Mouse (Mus musculus): ENCODE data around the gene Rbl2. TPM values are rescaled to one million over a fixed set of nuclear protein-coding genes. Genes with fewer than 3 reads are reported as not detected.
A peak's percentile ranks its signal among the peaks of the same experiment; 100 is the strongest.

Gene Rbl2
- polyA plus RNA-seq, 1 experiment from 2014 or later: 14.8 TPM

DNA sequence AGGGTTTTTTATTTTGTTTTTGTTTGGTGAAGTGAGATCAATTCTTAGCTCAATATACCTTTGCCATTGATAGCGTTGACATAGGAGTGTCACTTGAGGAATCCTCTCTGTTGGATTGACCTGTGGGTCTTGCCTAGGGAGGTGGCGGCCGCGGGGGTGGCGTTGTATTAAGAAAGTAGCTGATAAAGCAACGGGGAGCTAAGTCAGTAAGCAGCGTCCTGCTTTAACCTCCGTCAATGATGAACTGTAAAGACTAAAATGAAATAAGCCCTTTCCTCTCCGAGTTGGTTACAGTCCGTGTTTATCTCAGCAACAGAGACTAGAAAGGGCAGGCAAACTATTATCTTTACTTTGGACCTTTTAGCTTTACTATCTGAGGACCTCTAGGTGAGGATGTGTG, 450 bp upstream of the Rbl2 start:
- H3K27me3 ChIP-seq (replicated peaks): no peaks in the 10 kb centered on the region
- H3K4me1 ChIP-seq: peaks cover 4% of the 10 kb centered on the region; the same call in 1 of the 2 replicates
- H3K9me3 ChIP-seq: no peaks in the 10 kb centered on the region
- peak overlapping the region; percentile 89 for H3K4me3 ChIP-seq (replicated peaks)
- peak overlapping the region; percentile 12; the same call in 1 of the 2 replicates for H3K9ac ChIP-seq
- H3K36me3 ChIP-seq: no peaks in the 10 kb centered on the region
- WGBS: 12% methylated on average over 10 of the region's 10 CpGs
- peak overlapping the region; percentile 64 for H3K4me2 ChIP-seq
- no peak for ATAC-seq (ENCODE audit: insufficient read depth, low FRiP score, low read depth)
- no peak overlapping the region for H3K27ac ChIP-seq

DNA sequence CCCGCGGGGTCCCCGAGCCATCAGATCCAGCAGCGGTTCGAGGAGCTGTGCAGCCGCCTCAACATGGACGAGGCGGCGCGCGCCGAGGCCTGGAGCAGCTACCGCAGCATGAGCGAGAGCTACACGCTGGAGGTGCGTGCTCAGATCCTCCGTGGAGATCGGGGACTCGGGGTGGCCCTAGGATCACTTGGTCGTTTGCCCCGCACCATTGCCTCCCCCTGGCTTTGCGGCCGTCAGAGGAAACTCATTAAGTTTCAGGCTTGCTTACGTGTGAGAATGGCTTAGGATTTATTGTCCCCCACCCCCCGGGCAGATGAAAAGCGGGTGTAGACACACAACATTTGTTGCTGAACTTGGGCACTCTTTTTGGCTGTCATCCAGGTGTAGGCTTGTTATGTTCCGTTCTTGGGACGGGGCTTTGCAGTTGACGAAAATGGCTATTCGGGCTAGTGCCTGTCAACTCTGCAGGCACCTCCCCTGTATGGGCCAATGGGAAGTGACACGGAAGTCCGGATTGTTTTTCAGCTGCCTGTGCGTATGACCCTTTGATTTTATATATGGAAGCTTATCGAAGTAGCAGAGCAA, 510 bp downstream of the Rbl2 start:
- no peaks in the 10 kb centered on the region for H3K36me3 ChIP-seq
- H3K4me3 ChIP-seq (replicated peaks): peak overlapping the region; percentile 89
- ATAC-seq (ENCODE audit: insufficient read depth, low FRiP score, low read depth): peak; percentile 86
- peaks cover 4% of the 10 kb centered on the region; the same call in 1 of the 2 replicates for H3K4me1 ChIP-seq
- H3K27ac ChIP-seq: peak overlapping the region; percentile 80
- peak overlapping the region; percentile 64 for H3K4me2 ChIP-seq
- H3K27me3 ChIP-seq (replicated peaks): no peaks in the 10 kb centered on the region
- peak overlapping the region; percentile 67 for H3K9ac ChIP-seq
- no peaks in the 10 kb centered on the region for H3K9me3 ChIP-seq
- under 1% methylated on average over 34 of the region's 34 CpGs for WGBS

GRCm38 (mm10) chr8:91077077-91077867, 7.4 kb downstream of the Rbl2 start:
- Histone ChIP-seq H3K9ac (no peak overlapping the region), H3K27ac (no peak overlapping the region), H3K9me3 (no peaks in the 10 kb centered on the region), H3K36me3 (peaks cover 9% of the 10 kb centered on the region; the same call in 1 of the 2 replicates), H3K4me1 (no peaks in the 10 kb centered on the region), H3K4me2 (no peak overlapping the region), H3K27me3 (replicated peaks) (no peaks in the 10 kb centered on the region), H3K4me3 (replicated peaks) (no peak overlapping the region)
- WGBS: 87% methylated on average over 12 of the region's 12 CpGs
- ATAC-seq (ENCODE audit: insufficient read depth, low FRiP score, low read depth): no peak

GRCm38 (mm10) chr8:91079678-91080077, 9.8 kb downstream of the Rbl2 start:
- no peak for ATAC-seq (ENCODE audit: insufficient read depth, low FRiP score, low read depth)
- Histone ChIP-seq H3K9ac (no peak overlapping the region), H3K4me3 (replicated peaks) (no peak overlapping the region), H3K4me1 (no peaks in the 10 kb centered on the region), H3K27me3 (replicated peaks) (no peaks in the 10 kb centered on the region), H3K36me3 (peaks cover 9% of the 10 kb centered on the region; the same call in 1 of the 2 replicates), H3K27ac (no peak overlapping the region), H3K9me3 (no peaks in the 10 kb centered on the region), H3K4me2 (no peak overlapping the region)
- WGBS: 94% methylated on average over 2 of the region's 2 CpGs

- H3K4me3 ChIP-seq (replicated peaks): no peak overlapping the region
- H3K4me2 ChIP-seq: no peak overlapping the region
- peak; percentile 47; the same call in 1 of the 2 replicates for ATAC-seq (ENCODE audit: insufficient read depth, low FRiP score, low read depth)
- no peak overlapping the region for H3K9ac ChIP-seq
- H3K9me3 ChIP-seq: no peaks in the 10 kb centered on the region
- H3K4me1 ChIP-seq: no peaks in the 10 kb centered on the region
- no peaks in the 10 kb centered on the region for H3K27me3 ChIP-seq (replicated peaks)
- H3K36me3 ChIP-seq: peaks cover 11% of the 10 kb centered on the region; the same call in 1 of the 2 replicates
- 62% methylated on average over 7 of the region's 7 CpGs for WGBS
- no peak overlapping the region for H3K27ac ChIP-seq
Measured at GRCm38 (mm10) chr8:91081911-91082310, 12.1 kb downstream of the Rbl2 start.

DNA sequence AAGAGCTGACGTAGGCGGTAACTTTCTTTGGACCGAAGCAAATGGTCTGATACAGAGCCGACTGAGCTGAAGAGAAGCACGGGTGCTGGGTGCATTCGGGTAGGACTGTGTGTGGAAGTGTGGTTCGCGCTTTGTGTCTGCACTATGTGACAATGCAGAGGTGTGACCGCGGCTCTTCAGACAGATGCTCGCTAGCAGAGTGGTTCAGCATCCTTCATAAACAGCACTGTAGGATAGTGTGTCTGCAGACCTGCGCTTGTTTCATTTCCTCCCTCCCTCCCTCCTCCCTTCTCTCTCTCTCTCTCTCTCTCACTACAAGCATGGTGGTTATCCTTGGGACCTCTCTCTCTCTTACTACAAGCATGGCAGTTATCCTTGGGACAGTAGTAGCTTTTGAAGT, 12.6 kb downstream of the Rbl2 start:
- no peaks in the 10 kb centered on the region for H3K27me3 ChIP-seq (replicated peaks)
- WGBS: 87% methylated on average over 12 of the region's 12 CpGs
- H3K36me3 ChIP-seq: peaks cover 11% of the 10 kb centered on the region; the same call in 1 of the 2 replicates
- H3K27ac ChIP-seq: no peak overlapping the region
- H3K4me2 ChIP-seq: no peak overlapping the region
- H3K9ac ChIP-seq: no peak overlapping the region
- ATAC-seq (ENCODE audit: insufficient read depth, low FRiP score, low read depth): no peak
- no peaks in the 10 kb centered on the region for H3K9me3 ChIP-seq
- H3K4me1 ChIP-seq: no peaks in the 10 kb centered on the region
- no peak overlapping the region for H3K4me3 ChIP-seq (replicated peaks)

- Histone ChIP-seq H3K4me3 (replicated peaks) (no peak overlapping the region), H3K4me2 (no peak overlapping the region), H3K4me1 (no peaks in the 10 kb centered on the region), H3K9ac (no peak overlapping the region), H3K27ac (no peak overlapping the region), H3K27me3 (replicated peaks) (no peaks in the 10 kb centered on the region), H3K36me3 (peaks cover 3% of the 10 kb centered on the region; the same call in 1 of the 2 replicates), H3K9me3 (no peaks in the 10 kb centered on the region)
- no peak for ATAC-seq (ENCODE audit: insufficient read depth, low FRiP score, low read depth)
- 92% methylated on average over 7 of the region's 7 CpGs for WGBS
Measured at GRCm38 (mm10) chr8:91088452-91088851, 18.6 kb downstream of the Rbl2 start.

- H3K36me3 ChIP-seq: peaks cover 3% of the 10 kb centered on the region; the same call in 1 of the 2 replicates
- no peak overlapping the region for H3K4me2 ChIP-seq
- 72% methylated on average over 2 of the region's 2 CpGs for WGBS
- H3K9ac ChIP-seq: no peak overlapping the region
- H3K9me3 ChIP-seq: no peaks in the 10 kb centered on the region
- no peak overlapping the region for H3K27ac ChIP-seq
- ATAC-seq (ENCODE audit: insufficient read depth, low FRiP score, low read depth): no peak
- no peak overlapping the region for H3K4me3 ChIP-seq (replicated peaks)
- H3K4me1 ChIP-seq: no peaks in the 10 kb centered on the region
- no peaks in the 10 kb centered on the region for H3K27me3 ChIP-seq (replicated peaks)
Measured at GRCm38 (mm10) chr8:91089601-91090000, 19.7 kb downstream of the Rbl2 start.

GRCm38 (mm10) chr8:91094135-91094534, 24.3 kb downstream of the Rbl2 start:
- no peak overlapping the region for H3K4me2 ChIP-seq
- no peak overlapping the region for H3K27ac ChIP-seq
- ATAC-seq (ENCODE audit: insufficient read depth, low FRiP score, low read depth): no peak
- no peak overlapping the region for H3K4me3 ChIP-seq (replicated peaks)
- 62% methylated on average over 5 of the region's 5 CpGs for WGBS
- peaks cover 10% of the 10 kb centered on the region; the same call in 1 of the 2 replicates for H3K36me3 ChIP-seq
- H3K27me3 ChIP-seq (replicated peaks): no peaks in the 10 kb centered on the region
- no peaks in the 10 kb centered on the region for H3K9me3 ChIP-seq
- H3K9ac ChIP-seq: no peak overlapping the region
- H3K4me1 ChIP-seq: no peaks in the 10 kb centered on the region

DNA sequence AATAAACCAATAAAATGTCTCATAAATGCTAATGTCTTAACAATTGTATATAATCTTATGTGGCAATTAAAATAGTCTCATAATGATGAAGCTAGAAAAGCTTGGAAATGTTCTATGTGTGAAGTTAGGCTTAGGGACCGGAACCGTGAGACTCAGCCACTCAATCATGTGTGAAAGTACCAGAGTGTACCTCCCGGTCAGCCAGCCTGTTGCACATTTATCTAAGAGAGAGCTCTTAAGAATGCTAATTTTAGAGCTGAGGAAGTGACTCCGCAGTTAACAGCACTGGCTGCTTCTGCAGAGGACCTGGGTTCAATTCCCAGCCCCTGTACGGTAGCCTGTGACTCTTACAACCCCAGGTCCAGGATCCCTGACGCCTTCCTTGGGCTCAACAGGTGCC, 28.2 kb downstream of the Rbl2 start:
- no peak overlapping the region for H3K4me2 ChIP-seq
- H3K9me3 ChIP-seq: no peaks in the 10 kb centered on the region
- H3K36me3 ChIP-seq: peaks cover 13% of the 10 kb centered on the region; the same call in 1 of the 2 replicates
- no peaks in the 10 kb centered on the region for H3K27me3 ChIP-seq (replicated peaks)
- H3K27ac ChIP-seq: no peak overlapping the region
- no peak for ATAC-seq (ENCODE audit: insufficient read depth, low FRiP score, low read depth)
- 88% methylated on average over 6 of the region's 6 CpGs for WGBS
- no peak overlapping the region for H3K4me3 ChIP-seq (replicated peaks)
- H3K9ac ChIP-seq: no peak overlapping the region
- no peaks in the 10 kb centered on the region for H3K4me1 ChIP-seq

- 82% methylated on average over 12 of the region's 12 CpGs for WGBS
- no peak overlapping the region for H3K27ac ChIP-seq
- no peaks in the 10 kb centered on the region for H3K9me3 ChIP-seq
- no peaks in the 10 kb centered on the region for H3K27me3 ChIP-seq (replicated peaks)
- no peak for ATAC-seq (ENCODE audit: insufficient read depth, low FRiP score, low read depth)
- H3K4me3 ChIP-seq (replicated peaks): no peak overlapping the region
- no peak overlapping the region for H3K9ac ChIP-seq
- H3K4me2 ChIP-seq: no peak overlapping the region
- H3K4me1 ChIP-seq: no peaks in the 10 kb centered on the region
- 0 out of 2 replicates have a peak, but pooled peaks cover 5% of the 10 kb centered on the region for H3K36me3 ChIP-seq
Measured at GRCm38 (mm10) chr8:91106271-91106670, 36.4 kb downstream of the Rbl2 start.

GRCm38 (mm10) chr8:91111868-91112477, 42.1 kb downstream of the Rbl2 start:
- 88% methylated on average over 5 of the region's 5 CpGs for WGBS
- no peaks in the 10 kb centered on the region for H3K4me1 ChIP-seq
- H3K27ac ChIP-seq: no peak overlapping the region
- no peaks in the 10 kb centered on the region for H3K9me3 ChIP-seq
- no peaks in the 10 kb centered on the region for H3K27me3 ChIP-seq (replicated peaks)
- no peak for ATAC-seq (ENCODE audit: insufficient read depth, low FRiP score, low read depth)
- no peak overlapping the region for H3K9ac ChIP-seq
- no peak overlapping the region for H3K4me3 ChIP-seq (replicated peaks)
- H3K4me2 ChIP-seq: no peak overlapping the region
- H3K36me3 ChIP-seq: peaks cover under 1% of the 10 kb centered on the region
